Mouse (Mus musculus) forebrain, embryonic 16.5 days (tissue): ENCODE measurements at regions not wholly inside any gene's neighbourhood (a gene's known extent, or its start where the extent isn't known, plus 50 kb on each side); places are given as distances from the start of the nearest gene placed in this dataset.
A peak's percentile ranks its signal among the peaks of the same experiment; 100 is the strongest.

Source experiments
- ATAC-seq: fragments of 200-750 bp; cut with Nextera tagmentation; 2 replicates; pipeline ENCODE4 v1.8.0; 2017; ENCODE audit warnings: mild to moderate bottlenecking, moderate library complexity
- H3K27ac ChIP-seq: fragments of 300-500 bp; sonication (generic); 2 replicates; pipeline ENCODE4 v1.5.1; 2014; ENCODE audit warnings: low read length, control low read depth
- H3K27me3 ChIP-seq: fragments of 300-500 bp; sonication (generic); replicated peaks from 2 replicates; pipeline ENCODE4 v1.6.1; 2014; ENCODE audit warnings: low read length; ENCODE audit not compliant: control insufficient read depth, insufficient read depth
- H3K36me3 ChIP-seq: fragments of 300-500 bp; sonication (generic); 2 replicates; pipeline ENCODE4 v1.6.1; 2014; ENCODE audit not compliant: control insufficient read depth, insufficient read depth
- H3K4me1 ChIP-seq: fragments of 300-500 bp; sonication (generic); replicated peaks from 2 replicates; pipeline ENCODE4 v1.6.1; 2014; ENCODE audit warnings: low read length; ENCODE audit not compliant: control insufficient read depth, insufficient read depth
- H3K4me2 ChIP-seq: fragments of 300-500 bp; sonication (generic); 2 replicates; pipeline ENCODE4 v1.6.1; 2014; ENCODE audit warnings: mild to moderate bottlenecking, low read length, control low read depth
- H3K4me3 ChIP-seq: fragments of 300-500 bp; sonication (generic); replicated peaks from 2 replicates; pipeline ENCODE4 v1.5.1; 2014; ENCODE audit warnings: mild to moderate bottlenecking, low read length, control low read depth
- H3K9ac ChIP-seq: fragments of 300-500 bp; sonication (generic); replicated peaks from 2 replicates; pipeline ENCODE4 v1.6.1; 2014; ENCODE audit warnings: low read depth, low read length, control low read depth
- H3K9me3 ChIP-seq: fragments of 300-500 bp; sonication (generic); 2 replicates; pipeline ENCODE4 v1.6.1; 2016; ENCODE audit warnings: low read length; ENCODE audit not compliant: control insufficient read depth
- WGBS: fragments of 180-500 bp; shearing (Covaris S2); extraction: QIAGEN DNeasy Blood & Tissue Kit; methylation state at CpG from one replicate; pipeline ENCODE4 v1.1.7; 2014; 5-methylcytosine and 5-hydroxymethylcytosine counted together

GRCm38 (mm10) chr1:61152157-61152556 is 174.4 kb downstream of the Icos start:
- Histone ChIP-seq H3K4me1 (no peaks in the 10 kb centered on the region), H3K36me3 (no peaks in the 10 kb centered on the region), H3K27me3 (no peaks in the 10 kb centered on the region), H3K9ac (no peak overlapping the region), H3K4me3 (no peak overlapping the region), H3K9me3 (no peaks in the 10 kb centered on the region), H3K27ac (no peak overlapping the region), H3K4me2 (no peak overlapping the region)
- 88% methylated on average over 5 of the region's 5 CpGs for WGBS
- no peak for ATAC-seq

GRCm38 (mm10) chr1:61154216-61154615 is 176.5 kb downstream of the Icos start:
- H3K4me1 ChIP-seq = no peaks in the 10 kb centered on the region
- H3K27ac ChIP-seq = no peak overlapping the region
- no peaks in the 10 kb centered on the region for H3K36me3 ChIP-seq
- no peaks in the 10 kb centered on the region for H3K9me3 ChIP-seq
- no peak overlapping the region for H3K9ac ChIP-seq
- ATAC-seq = no peak
- no peak overlapping the region for H3K4me3 ChIP-seq
- no peak overlapping the region for H3K4me2 ChIP-seq
- H3K27me3 ChIP-seq = no peaks in the 10 kb centered on the region
- 96% methylated on average over 3 of the region's 3 CpGs for WGBS

- H3K4me1 ChIP-seq = no peaks in the 10 kb centered on the region
- H3K36me3 ChIP-seq = no peaks in the 10 kb centered on the region
- H3K9me3 ChIP-seq = no peaks in the 10 kb centered on the region
- H3K4me3 ChIP-seq = no peak overlapping the region
- H3K27ac ChIP-seq = no peak overlapping the region
- no peak overlapping the region for H3K4me2 ChIP-seq
- ATAC-seq = no peak
- no peak overlapping the region for H3K9ac ChIP-seq
- H3K27me3 ChIP-seq = no peaks in the 10 kb centered on the region
- 68% methylated on average over 4 of the region's 4 CpGs for WGBS
Measured at GRCm38 (mm10) chr1:61157271-61157670, 179.5 kb downstream of the Icos start.

- Histone ChIP-seq H3K4me1 (no peaks in the 10 kb centered on the region), H3K27me3 (no peaks in the 10 kb centered on the region), H3K4me2 (no peak overlapping the region), H3K36me3 (no peaks in the 10 kb centered on the region), H3K4me3 (no peak overlapping the region), H3K9me3 (no peaks in the 10 kb centered on the region), H3K27ac (no peak overlapping the region), H3K9ac (no peak overlapping the region)
- WGBS = 75% methylated on average over 3 of the region's 3 CpGs
- ATAC-seq = no peak
Measured at GRCm38 (mm10) chr1:61160505-61160904, 182.8 kb downstream of the Icos start.

DNA sequence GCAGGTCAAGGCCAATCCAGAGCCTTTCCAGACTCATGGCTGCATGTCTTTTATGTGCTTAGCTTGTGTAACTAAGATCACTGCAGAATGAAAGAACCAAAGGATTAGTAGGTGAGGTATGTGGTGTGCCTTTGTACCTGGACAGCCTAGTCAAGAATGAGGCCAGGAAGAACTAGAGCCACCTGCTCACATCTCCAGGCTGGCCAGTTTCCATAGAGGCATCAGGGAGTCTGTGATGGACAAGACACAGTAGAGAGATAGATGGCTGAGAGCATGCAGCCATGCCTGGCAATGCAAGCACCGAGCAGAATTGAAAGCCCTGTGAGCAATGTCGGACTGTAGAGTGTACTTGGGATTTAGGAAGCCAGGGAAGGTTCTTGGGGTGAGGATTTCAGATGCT is 186.5 kb downstream of the Icos start:
- no peaks in the 10 kb centered on the region for H3K36me3 ChIP-seq
- no peak overlapping the region for H3K27ac ChIP-seq
- no peak overlapping the region for H3K9ac ChIP-seq
- no peak overlapping the region for H3K4me3 ChIP-seq
- no peaks in the 10 kb centered on the region for H3K27me3 ChIP-seq
- no peaks in the 10 kb centered on the region for H3K9me3 ChIP-seq
- WGBS = 90% methylated on average over 2 of the region's 2 CpGs
- no peaks in the 10 kb centered on the region for H3K4me1 ChIP-seq
- H3K4me2 ChIP-seq = no peak overlapping the region
- ATAC-seq = no peak

GRCm38 (mm10) chr1:61171941-61172340 is 194.2 kb downstream of the Icos start:
- WGBS = 63% methylated on average over 6 of the region's 6 CpGs
- Histone ChIP-seq H3K9ac (no peak overlapping the region), H3K4me3 (no peak overlapping the region), H3K36me3 (no peaks in the 10 kb centered on the region), H3K27ac (no peak overlapping the region), H3K4me1 (no peaks in the 10 kb centered on the region; the same call in 1 of the 2 replicates), H3K27me3 (no peaks in the 10 kb centered on the region), H3K4me2 (no peak overlapping the region), H3K9me3 (no peaks in the 10 kb centered on the region)
- ATAC-seq = no peak

- no peaks in the 10 kb centered on the region for H3K9me3 ChIP-seq
- no peak overlapping the region for H3K9ac ChIP-seq
- 76% methylated on average over 6 of the region's 6 CpGs for WGBS
- H3K36me3 ChIP-seq = no peaks in the 10 kb centered on the region
- H3K27me3 ChIP-seq = no peaks in the 10 kb centered on the region
- H3K4me1 ChIP-seq = no peaks in the 10 kb centered on the region; the same call in 1 of the 2 replicates
- H3K4me3 ChIP-seq = no peak overlapping the region
- H3K27ac ChIP-seq = no peak overlapping the region
- no peak overlapping the region for H3K4me2 ChIP-seq
- ATAC-seq = no peak
Measured at GRCm38 (mm10) chr1:61172946-61173345, 195.2 kb downstream of the Icos start.

DNA sequence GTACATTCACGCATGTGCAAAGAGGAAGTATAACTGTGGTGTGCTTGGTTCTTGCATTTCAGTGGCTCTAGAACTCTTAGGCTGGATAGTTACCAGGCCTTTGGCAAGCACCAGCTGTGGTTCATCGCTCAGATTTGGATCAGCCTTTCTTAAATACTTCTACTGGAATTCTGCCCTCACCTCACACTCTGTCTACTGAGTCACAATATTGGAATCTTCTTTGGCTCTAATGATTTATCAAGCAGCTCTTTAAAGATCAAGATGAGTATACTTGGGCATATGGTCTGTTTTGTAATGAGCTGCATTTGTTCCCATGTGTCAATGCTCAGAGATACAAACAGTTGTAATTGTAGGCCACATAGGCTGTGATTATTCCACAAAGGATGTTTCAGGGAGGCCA is 197.5 kb downstream of the Icos start:
- 70% methylated on average over 2 of the region's 2 CpGs for whole genome bisulfite sequencing

GRCm38 (mm10) chr1:61179461-61179860 is 201.7 kb downstream of the Icos start:
- Histone ChIP-seq H3K4me3 (no peak overlapping the region), H3K27me3 (peaks cover 4% of the 10 kb centered on the region; the same call in 1 of the 2 replicates), H3K36me3 (no peaks in the 10 kb centered on the region), H3K27ac (0 out of 2 replicates have a peak overlapping the region, but pooled peaks have one; percentile 3), H3K9me3 (no peaks in the 10 kb centered on the region), H3K4me2 (peak overlapping the region; percentile 0; the same call in 1 of the 2 replicates), H3K4me1 (peaks cover 24% of the 10 kb centered on the region), H3K9ac (no peak overlapping the region)
- ATAC-seq = peak; percentile 41; the same call in 1 of the 2 replicates
- 4% methylated on average over 9 of the region's 9 CpGs for WGBS

More for the DNA sequence above, 197.5 kb downstream of the Icos start:
- Histone ChIP-seq H3K4me3 (no peak overlapping the region), H3K27ac (no peak overlapping the region), H3K4me1 (peaks cover 10% of the 10 kb centered on the region), H3K27me3 (no peaks in the 10 kb centered on the region), H3K9me3 (no peaks in the 10 kb centered on the region), H3K36me3 (no peaks in the 10 kb centered on the region), H3K4me2 (no peak overlapping the region), H3K9ac (no peak overlapping the region)
- ATAC-seq = peak; percentile 51; the same call in 1 of the 2 replicates
